Mouse (Mus musculus): ENCODE measurements around the gene Tmem246. TPM values are rescaled to one million over a fixed set of nuclear protein-coding genes. Genes with fewer than 3 reads are reported as not detected.
A peak's percentile ranks its signal among the peaks of the same experiment; 100 is the strongest.

Gene Tmem246
- polyA plus RNA-seq, 1 experiment from 2014 or later: 67.2 TPM

- Histone ChIP-seq H3K36me3 (no peaks in the 10 kb centered on the region), H3K27me3 (no peaks in the 10 kb centered on the region), H3K4me3 (no peak overlapping the region), H3K4me2 (no peak overlapping the region), H3K27ac (replicated peaks) (no peak overlapping the region), H3K9ac (no peak overlapping the region), H3K9me3 (no peaks in the 10 kb centered on the region), H3K4me1 (replicated peaks) (no peaks in the 10 kb centered on the region)
- 68% methylated on average over 20 of the region's 20 CpGs for WGBS
- ATAC-seq (ENCODE audit: low read depth): peak; percentile 59; the same call in 1 of the 2 replicates
Observed at GRCm38 (mm10) chr4:49559915-49560772, 37.5 kb downstream of the Tmem246 start.

DNA sequence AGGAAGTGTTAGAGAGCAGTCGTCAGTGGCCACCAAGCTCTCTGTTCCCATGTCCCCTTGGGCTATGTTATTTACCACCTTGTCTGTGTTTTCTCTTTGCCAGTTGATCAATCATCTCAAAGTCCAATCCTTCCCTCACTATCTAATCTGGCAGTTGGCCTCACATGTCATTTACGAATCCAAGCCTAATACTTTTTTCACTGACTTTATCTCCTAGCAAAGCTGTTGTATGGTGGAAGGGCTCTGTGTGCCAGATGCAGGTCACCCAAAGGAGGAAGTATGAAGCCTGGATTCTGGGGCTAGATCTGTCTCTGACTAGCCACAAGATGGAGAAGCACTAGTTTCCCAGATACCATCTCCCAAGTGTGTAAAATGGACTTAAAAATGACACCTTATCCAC is 39.5 kb downstream of the Tmem246 start:
- H3K4me2 ChIP-seq: no peak overlapping the region
- H3K4me3 ChIP-seq: no peak overlapping the region
- no peak for ATAC-seq (ENCODE audit: low read depth)
- WGBS: 85% methylated on average over 2 of the region's 2 CpGs
- H3K27ac ChIP-seq (replicated peaks): no peak overlapping the region
- H3K4me1 ChIP-seq (replicated peaks): no peaks in the 10 kb centered on the region
- H3K9ac ChIP-seq: no peak overlapping the region
- H3K36me3 ChIP-seq: no peaks in the 10 kb centered on the region
- no peaks in the 10 kb centered on the region for H3K27me3 ChIP-seq
- no peaks in the 10 kb centered on the region for H3K9me3 ChIP-seq

GRCm38 (mm10) chr4:49557375-49557774 is 40.3 kb downstream of the Tmem246 start:
- no peak overlapping the region for H3K27ac ChIP-seq (replicated peaks)
- H3K9ac ChIP-seq: no peak overlapping the region
- H3K4me3 ChIP-seq: no peak overlapping the region
- no peak for ATAC-seq (ENCODE audit: low read depth)
- H3K9me3 ChIP-seq: no peaks in the 10 kb centered on the region
- no peaks in the 10 kb centered on the region for H3K4me1 ChIP-seq (replicated peaks)
- H3K36me3 ChIP-seq: no peaks in the 10 kb centered on the region
- WGBS: 96% methylated on average over 7 of the region's 7 CpGs
- H3K4me2 ChIP-seq: no peak overlapping the region
- H3K27me3 ChIP-seq: no peaks in the 10 kb centered on the region

DNA sequence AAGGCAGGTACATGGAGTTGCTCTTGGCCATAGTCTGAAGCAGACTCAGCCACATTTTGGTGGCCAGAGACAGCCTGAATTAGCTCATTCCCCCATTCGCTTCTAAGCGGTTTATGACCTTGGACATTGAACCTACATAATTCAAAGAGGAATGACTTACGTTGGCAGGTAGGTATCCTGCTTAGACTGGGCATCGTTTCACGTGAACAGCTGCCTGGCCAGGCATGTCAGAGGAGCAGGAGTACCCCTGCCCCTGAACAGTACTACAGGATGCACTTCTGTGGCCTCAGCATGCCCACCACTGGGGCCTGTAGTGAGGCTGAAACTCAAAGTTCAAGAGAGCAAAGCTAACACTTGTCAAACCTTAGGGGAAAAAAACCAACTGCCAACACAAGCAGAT is 44.3 kb downstream of the Tmem246 start:
- Histone ChIP-seq H3K36me3 (no peaks in the 10 kb centered on the region), H3K9me3 (no peaks in the 10 kb centered on the region), H3K4me1 (replicated peaks) (no peaks in the 10 kb centered on the region), H3K4me2 (no peak overlapping the region), H3K27ac (replicated peaks) (no peak overlapping the region), H3K4me3 (no peak overlapping the region), H3K27me3 (no peaks in the 10 kb centered on the region), H3K9ac (no peak overlapping the region)
- ATAC-seq (ENCODE audit: low read depth): no peak
- WGBS: 84% methylated on average over 5 of the region's 5 CpGs

- no peaks in the 10 kb centered on the region for H3K4me1 ChIP-seq (replicated peaks)
- H3K9ac ChIP-seq: no peak within 1 kb of the TSS
- no peak for ATAC-seq (ENCODE audit: low read depth)
- no peak within 1 kb of the TSS for H3K27ac ChIP-seq (replicated peaks)
- 54% methylated on average over 3 of the region's 3 CpGs for WGBS
- H3K4me2 ChIP-seq: no peak within 1 kb of the TSS
- H3K27me3 ChIP-seq: no peaks in the 10 kb centered on the region
- no peak within 1 kb of the TSS for H3K4me3 ChIP-seq
- no peaks in the 10 kb centered on the region for H3K9me3 ChIP-seq
- no peaks in the 10 kb centered on the region for H3K36me3 ChIP-seq
Observed at GRCm38 (mm10) chr4:49549383-49549782, 48.3 kb downstream of the Tmem246 start, which contains the start of gene Aldob. Gene Aldob (minus strand): TSS chr4:49549546.

DNA sequence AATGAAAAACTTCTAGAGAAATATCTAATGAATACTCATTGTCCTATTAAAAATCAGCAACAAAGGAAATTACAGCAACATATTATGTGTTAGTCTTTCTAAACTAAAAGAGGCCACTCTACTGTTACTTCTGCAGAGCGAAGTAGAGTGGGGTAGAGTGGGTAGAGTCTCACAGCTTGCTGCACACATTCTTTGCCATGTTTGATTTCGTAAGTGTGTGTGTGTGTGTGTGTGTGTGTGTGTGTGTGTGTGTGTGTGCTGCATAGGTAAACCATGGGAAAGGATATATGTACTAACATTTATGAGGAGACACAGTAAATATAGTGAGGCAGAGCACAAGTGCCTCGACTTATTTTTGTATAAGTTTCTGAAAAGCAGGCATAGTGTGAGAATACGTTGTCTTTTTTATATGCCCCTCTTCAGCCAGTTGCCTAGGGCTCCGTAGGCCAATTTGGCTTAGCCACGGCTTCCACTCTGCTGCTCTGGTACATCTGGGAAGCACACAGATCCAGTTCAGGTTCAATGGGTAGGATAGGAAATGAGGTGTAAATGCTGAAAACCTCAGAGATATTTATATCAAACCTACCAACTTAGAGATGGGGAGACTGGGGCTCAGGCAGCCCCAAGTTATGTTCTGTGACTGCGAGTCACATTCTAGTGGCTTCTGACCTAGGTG is 50.0 kb downstream of the Tmem246 start:
- ATAC-seq (ENCODE audit: low read depth): no peak
- no peaks in the 10 kb centered on the region for H3K36me3 ChIP-seq
- H3K4me1 ChIP-seq (replicated peaks): no peaks in the 10 kb centered on the region
- H3K27me3 ChIP-seq: no peaks in the 10 kb centered on the region
- no peak overlapping the region for H3K9ac ChIP-seq
- no peak overlapping the region for H3K4me3 ChIP-seq
- no peaks in the 10 kb centered on the region for H3K9me3 ChIP-seq
- H3K27ac ChIP-seq (replicated peaks): no peak overlapping the region
- no peak overlapping the region for H3K4me2 ChIP-seq
- WGBS: 88% methylated on average over 7 of the region's 7 CpGs

GRCm38 (mm10) chr4:49546873-49547543 is 50.7 kb downstream of the Tmem246 start:
- Histone ChIP-seq H3K4me1 (replicated peaks) (no peaks in the 10 kb centered on the region), H3K9me3 (no peaks in the 10 kb centered on the region), H3K27me3 (no peaks in the 10 kb centered on the region), H3K4me2 (no peak overlapping the region), H3K36me3 (no peaks in the 10 kb centered on the region), H3K27ac (replicated peaks) (no peak overlapping the region), H3K4me3 (no peak overlapping the region), H3K9ac (no peak overlapping the region)
- no peak for ATAC-seq (ENCODE audit: low read depth)
- WGBS: 75% methylated on average over 6 of the region's 6 CpGs

GRCm38 (mm10) chr4:49546026-49546425 is 51.6 kb downstream of the Tmem246 start:
- Histone ChIP-seq H3K4me2 (no peak overlapping the region), H3K4me3 (no peak overlapping the region), H3K27ac (replicated peaks) (no peak overlapping the region), H3K27me3 (no peaks in the 10 kb centered on the region), H3K4me1 (replicated peaks) (no peaks in the 10 kb centered on the region), H3K36me3 (no peaks in the 10 kb centered on the region), H3K9me3 (no peaks in the 10 kb centered on the region), H3K9ac (no peak overlapping the region)
- 94% methylated on average over 2 of the region's 2 CpGs for WGBS
- no peak for ATAC-seq (ENCODE audit: low read depth)

- Histone ChIP-seq H3K4me1 (replicated peaks) (no peaks in the 10 kb centered on the region), H3K4me3 (no peak overlapping the region), H3K36me3 (no peaks in the 10 kb centered on the region), H3K9me3 (no peaks in the 10 kb centered on the region), H3K27ac (replicated peaks) (no peak overlapping the region), H3K4me2 (no peak overlapping the region), H3K27me3 (no peaks in the 10 kb centered on the region), H3K9ac (no peak overlapping the region)
- WGBS: 82% methylated on average over 3 of the region's 3 CpGs
- ATAC-seq (ENCODE audit: low read depth): no peak
Observed at GRCm38 (mm10) chr4:49540966-49541365, 56.7 kb downstream of the Tmem246 start.

DNA sequence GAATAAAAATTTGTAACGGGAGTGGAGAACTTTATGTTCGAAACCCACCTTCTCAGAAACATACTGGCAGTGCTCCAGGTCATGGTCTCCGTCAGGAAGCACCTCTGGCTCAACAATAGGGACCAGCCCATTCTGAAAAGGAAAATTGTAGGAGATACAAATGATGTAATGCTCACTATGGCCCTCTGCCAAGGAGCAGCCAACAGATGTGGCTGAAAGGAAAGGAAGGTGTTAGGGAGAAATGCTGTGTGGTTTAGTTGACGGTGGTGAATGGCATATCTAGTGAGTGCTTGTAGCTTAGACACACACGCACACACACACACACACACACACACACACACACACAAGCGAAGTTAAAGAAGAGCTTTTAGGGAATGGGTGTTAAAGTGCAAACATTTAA is 58.0 kb downstream of the Tmem246 start:
- H3K27me3 ChIP-seq: no peaks in the 10 kb centered on the region
- no peaks in the 10 kb centered on the region for H3K9me3 ChIP-seq
- no peaks in the 10 kb centered on the region for H3K4me1 ChIP-seq (replicated peaks)
- WGBS: 80% methylated on average over 6 of the region's 6 CpGs
- no peaks in the 10 kb centered on the region for H3K36me3 ChIP-seq
- H3K4me3 ChIP-seq: no peak overlapping the region
- ATAC-seq (ENCODE audit: low read depth): no peak
- H3K4me2 ChIP-seq: no peak overlapping the region
- no peak overlapping the region for H3K27ac ChIP-seq (replicated peaks)
- no peak overlapping the region for H3K9ac ChIP-seq

DNA sequence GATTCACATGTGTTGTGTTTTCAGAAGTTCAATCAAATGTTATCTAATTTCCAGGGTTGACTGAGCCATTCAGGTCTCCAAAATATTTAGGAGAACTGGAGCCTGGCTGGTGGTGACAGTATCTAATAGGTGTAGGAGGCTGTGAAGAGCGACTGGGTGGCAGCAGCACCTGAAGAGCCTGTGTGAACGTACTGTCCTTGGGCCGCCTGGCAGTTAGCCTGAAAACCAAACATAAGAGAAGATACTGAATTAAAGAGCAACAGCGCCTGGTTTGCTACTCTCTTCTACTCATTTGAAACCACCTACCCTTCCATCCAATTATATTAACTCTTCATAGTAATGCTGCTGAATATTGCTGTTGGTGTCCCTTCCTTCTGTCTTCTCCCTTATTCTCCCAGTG is 61.0 kb downstream of the Tmem246 start:
- Histone ChIP-seq H3K4me2 (no peak overlapping the region), H3K9ac (no peak overlapping the region), H3K36me3 (peaks cover 14% of the 10 kb centered on the region), H3K9me3 (no peaks in the 10 kb centered on the region), H3K4me1 (replicated peaks) (no peaks in the 10 kb centered on the region), H3K4me3 (no peak overlapping the region), H3K27ac (replicated peaks) (no peak overlapping the region), H3K27me3 (no peaks in the 10 kb centered on the region)
- 92% methylated on average over 4 of the region's 4 CpGs for WGBS
- no peak for ATAC-seq (ENCODE audit: low read depth)

DNA sequence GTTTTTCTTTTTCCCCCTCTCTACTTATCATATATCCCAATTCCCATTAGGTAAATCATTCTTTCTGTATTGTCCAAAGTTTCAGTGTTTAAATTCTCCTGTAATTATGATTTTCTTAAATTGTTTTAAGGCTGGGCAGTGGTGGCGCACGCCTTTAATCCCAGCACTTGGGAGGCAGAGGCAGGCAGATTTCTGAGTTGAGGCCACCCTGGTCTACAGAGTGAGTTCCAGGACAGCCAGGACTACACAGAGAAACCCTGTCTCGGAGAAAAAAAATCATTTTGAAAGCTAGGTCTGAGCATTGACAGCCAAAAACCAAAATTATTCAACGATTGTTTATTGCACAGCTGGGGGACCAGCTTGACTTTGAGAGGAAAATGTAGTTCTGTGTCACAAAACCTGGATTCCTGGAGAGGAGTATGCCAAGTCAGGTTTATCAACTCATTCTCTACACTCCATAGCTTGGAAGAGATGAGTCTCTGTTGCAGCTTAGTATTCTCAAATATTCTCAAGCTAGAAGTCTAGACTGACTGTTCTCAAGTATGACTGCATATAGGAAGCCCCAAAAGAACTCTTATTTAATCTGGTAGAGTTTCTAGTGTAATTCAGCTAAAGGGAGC is 61.9 kb downstream of the Tmem246 start:
- H3K4me2 ChIP-seq: no peak overlapping the region
- H3K4me1 ChIP-seq (replicated peaks): no peaks in the 10 kb centered on the region
- peaks cover 18% of the 10 kb centered on the region for H3K36me3 ChIP-seq
- H3K27ac ChIP-seq (replicated peaks): no peak overlapping the region
- H3K4me3 ChIP-seq: no peak overlapping the region
- no peaks in the 10 kb centered on the region for H3K27me3 ChIP-seq
- H3K9ac ChIP-seq: no peak overlapping the region
- 95% methylated on average over 4 of the region's 4 CpGs for WGBS
- no peak for ATAC-seq (ENCODE audit: low read depth)
- H3K9me3 ChIP-seq: peaks cover 4% of the 10 kb centered on the region
